Mouse (Mus musculus) bone marrow, adult 2 months (tissue): ENCODE results near the gene Rtn4rl1.
"Not testable (repeated sequence)": the region's sequence is repeated elsewhere in the genome, so short reads cannot be mapped to it uniquely, and the experiment has no call there.

Source experiments
- CTCF ChIP-seq: fragments of 200-500 bp; IDR thresholded peaks from 2 replicates; pipeline ENCODE4 v1.5.1; 2011; ENCODE audit warnings: low read length, control low read depth; ENCODE audit not compliant: control insufficient read depth, insufficient read depth
- POLR2A ChIP-seq: fragments of 200-500 bp; IDR thresholded peaks from 2 replicates; pipeline ENCODE4 v1.6.1; 2011; ENCODE audit warnings: low read depth, mild to moderate bottlenecking, control low read depth, low read length, borderline replicate concordance; ENCODE audit not compliant: control insufficient read depth

GRCm38 (mm10) chr11:75295534-75295933, 102.0 kb downstream of the Rtn4rl1 start:
- not testable (repeated sequence) for TF ChIP-seq CTCF, POLR2A
